Mouse (Mus musculus) liver, embryonic 11.5 days (tissue): ENCODE data around the gene Kcnn1. TPM values are rescaled to one million over a fixed set of nuclear protein-coding genes. Genes with fewer than 3 reads are reported as not detected.

Experiments used
- ATAC-seq: fragments of 200-750 bp; cut with Nextera tagmentation; replicated peaks from 2 replicates; pipeline ENCODE4 v1.8.0; 2017; ENCODE audit warnings: moderate number of reproducible peaks, mild to moderate bottlenecking, moderate TSS enrichment, moderate library complexity; ENCODE audit not compliant: low FRiP score
- DNase-seq: peaks from one replicate; pipeline ENCODE4 v3.0.0-alpha.2; 2017; ENCODE audit warnings: low spot score
- H3K27ac ChIP-seq: fragments of 300-500 bp; sonication (generic); 2 replicates; pipeline ENCODE4 v1.5.1; 2014; ENCODE audit warnings: mild to moderate bottlenecking, low read depth, low read length, control low read depth
- H3K27me3 ChIP-seq: fragments of 300-500 bp; sonication (generic); replicated peaks from 2 replicates; pipeline ENCODE4 v1.6.1; 2014; ENCODE audit warnings: low read length, mixed read lengths; ENCODE audit not compliant: control insufficient read depth, insufficient read depth
- H3K36me3 ChIP-seq: fragments of 300-500 bp; sonication (generic); 2 replicates; pipeline ENCODE4 v1.6.1; 2014; ENCODE audit warnings: mild to moderate bottlenecking, low read length, moderate library complexity, mixed read lengths; ENCODE audit not compliant: control insufficient read depth, insufficient read depth
- H3K4me1 ChIP-seq: fragments of 300-500 bp; sonication (generic); replicated peaks from 2 replicates; pipeline ENCODE4 v1.6.1; 2014; ENCODE audit warnings: low read length, mixed read lengths; ENCODE audit not compliant: control insufficient read depth, insufficient read depth
- H3K4me2 ChIP-seq: fragments of 300-500 bp; sonication (generic); 2 replicates; pipeline ENCODE4 v1.6.1; 2014; ENCODE audit warnings: mild to moderate bottlenecking, control low read depth, moderate library complexity
- H3K4me3 ChIP-seq: fragments of 300-500 bp; sonication (generic); 2 replicates; pipeline ENCODE4 v1.5.1; 2014; ENCODE audit warnings: low read depth, low read length, control low read depth
- H3K9ac ChIP-seq: fragments of 300-500 bp; sonication (generic); 2 replicates; pipeline ENCODE4 v1.6.1; 2014; ENCODE audit warnings: low read depth, low read length, control low read depth
- H3K9me3 ChIP-seq: fragments of 300-500 bp; sonication (generic); 2 replicates; pipeline ENCODE4 v1.6.1; 2016; ENCODE audit warnings: low read length, inconsistent platforms, mixed read lengths; ENCODE audit not compliant: control insufficient read depth
- WGBS: fragments of 180-500 bp; shearing (Covaris S2); extraction: QIAGEN DNeasy Blood & Tissue Kit; methylation state at CpG from one replicate; pipeline ENCODE4 v1.1.7; 2014; 5-methylcytosine and 5-hydroxymethylcytosine counted together
- polyA plus RNA-seq: library from polyadenylated mRNA; unstranded; fragments of >200 nt; fragmentation: Nextera tagmentation; extraction: Ambion mirVana; gene quantifications from 2 replicates; pipeline ENCODE4 v1.2.1, GENCODE M21; 2014

Kcnn1 gene
- polyA plus RNA-seq, 1 experiment from 2014 or later = 0.47 TPM

DNA sequence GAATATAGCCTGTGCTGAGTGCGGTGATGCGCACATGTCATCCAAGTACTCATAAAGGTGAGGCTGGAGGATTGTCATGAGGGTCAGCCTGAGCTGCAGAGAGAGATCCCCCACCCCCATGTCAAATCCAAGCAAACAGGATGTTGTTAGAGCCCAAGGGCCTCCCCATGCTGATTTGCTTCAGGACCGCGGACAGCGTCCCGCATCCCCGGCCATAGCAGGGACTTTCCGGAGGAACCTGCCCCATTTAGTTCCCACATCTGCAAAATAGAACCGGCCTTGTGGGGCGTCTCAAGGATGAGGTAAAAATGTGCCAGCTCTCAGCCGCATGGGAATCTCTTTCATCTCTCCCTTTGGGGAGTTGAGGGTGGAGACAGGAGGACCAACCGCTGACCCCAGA, 22.6 kb upstream of the Kcnn1 start:
- WGBS = 14% methylated on average over 12 of the region's 12 CpGs

DNA sequence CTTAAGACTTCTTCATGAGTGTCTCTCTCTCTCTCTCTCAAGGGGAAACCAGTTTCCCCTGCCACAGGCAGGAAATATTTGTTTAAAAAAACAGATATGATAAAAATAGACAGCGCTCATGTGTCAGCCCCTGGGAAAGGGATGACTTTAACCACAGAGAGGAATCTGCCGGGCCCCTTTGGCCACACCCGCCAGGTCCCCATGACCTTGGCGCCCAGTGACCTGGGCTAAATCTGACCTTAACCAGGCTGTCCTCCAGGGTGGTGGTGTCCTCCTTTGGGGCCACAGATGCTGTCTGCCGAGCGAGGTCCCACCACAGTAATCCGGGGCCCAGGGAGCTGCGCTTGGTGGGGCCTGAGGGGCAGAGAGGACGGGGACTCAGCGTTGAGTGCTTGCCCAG, 21.6 kb upstream of the Kcnn1 start:
- WGBS = 72% methylated on average over 10 of the region's 10 CpGs
- peaks cover 3% of the 10 kb centered on the region for H3K4me1 ChIP-seq
- no peak overlapping the region for H3K4me2 ChIP-seq
- H3K4me3 ChIP-seq = no peak overlapping the region
- H3K9ac ChIP-seq = no peak overlapping the region
- H3K9me3 ChIP-seq = no peaks in the 10 kb centered on the region
- ATAC-seq (no peak), DNase-seq (no peak)
- H3K27me3 ChIP-seq = peaks cover 14% of the 10 kb centered on the region
- no peaks in the 10 kb centered on the region for H3K36me3 ChIP-seq
- no peak overlapping the region for H3K27ac ChIP-seq

More for the DNA sequence above, 22.6 kb upstream of the Kcnn1 start:
- H3K27me3 ChIP-seq = peaks cover 21% of the 10 kb centered on the region
- no peak overlapping the region for H3K27ac ChIP-seq
- peaks cover 3% of the 10 kb centered on the region for H3K4me1 ChIP-seq
- no peak overlapping the region for H3K4me3 ChIP-seq
- H3K9ac ChIP-seq = no peak overlapping the region
- no peaks in the 10 kb centered on the region for H3K9me3 ChIP-seq
- ATAC-seq = no peak
- H3K4me2 ChIP-seq = no peak overlapping the region
- H3K36me3 ChIP-seq = no peaks in the 10 kb centered on the region
- DNase-seq = no peak

DNA sequence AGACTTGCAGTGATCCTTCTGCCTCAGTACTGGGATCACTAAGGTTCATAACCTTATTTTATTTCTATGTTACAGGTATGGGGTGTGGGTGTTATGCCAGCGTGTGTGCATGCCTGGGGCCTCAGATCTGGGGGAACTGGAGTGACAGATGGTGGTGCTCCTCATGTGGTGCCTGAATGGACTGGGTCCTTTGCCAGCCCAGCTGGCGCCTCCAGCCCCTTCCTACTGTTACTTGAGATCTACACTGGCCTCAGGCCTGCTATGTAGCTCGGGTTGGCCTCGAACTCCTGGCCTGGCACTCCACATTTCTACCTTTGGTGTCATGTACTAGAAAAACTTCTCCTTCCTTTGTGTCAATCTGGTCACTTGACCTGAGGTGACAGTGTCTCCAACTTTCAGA, 21.1 kb upstream of the Kcnn1 start:
- H3K9ac ChIP-seq = no peak overlapping the region
- WGBS = 83% methylated on average over 4 of the region's 4 CpGs
- peaks cover 3% of the 10 kb centered on the region for H3K4me1 ChIP-seq
- no peaks in the 10 kb centered on the region for H3K9me3 ChIP-seq
- no peak for DNase-seq
- ATAC-seq = no peak
- H3K4me3 ChIP-seq = no peak overlapping the region
- no peaks in the 10 kb centered on the region for H3K36me3 ChIP-seq
- no peak overlapping the region for H3K4me2 ChIP-seq
- peaks cover 14% of the 10 kb centered on the region for H3K27me3 ChIP-seq
- no peak overlapping the region for H3K27ac ChIP-seq

DNA sequence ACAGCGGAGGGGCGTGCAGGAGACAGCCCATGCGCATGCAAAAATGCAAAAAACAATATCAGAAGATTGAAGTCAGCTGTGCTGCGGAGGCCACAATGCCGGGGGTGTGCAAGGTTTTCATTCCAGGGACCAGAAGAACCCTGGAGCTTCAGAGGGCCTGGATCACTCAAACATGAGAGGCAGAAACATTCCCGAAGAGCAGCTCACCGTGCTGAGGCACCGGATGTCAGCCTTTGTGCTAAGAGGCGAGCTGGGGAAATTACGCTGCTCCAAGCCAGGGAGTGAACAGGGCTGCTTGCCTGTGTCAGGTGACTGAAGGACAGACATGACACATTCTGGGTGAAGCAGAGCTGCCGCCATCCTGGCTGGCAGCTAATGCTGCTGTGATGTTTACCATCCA, 17.5 kb upstream of the Kcnn1 start:
- H3K4me3 ChIP-seq = no peak overlapping the region
- WGBS = 25% methylated on average over 11 of the region's 11 CpGs
- H3K9ac ChIP-seq = no peak overlapping the region
- H3K36me3 ChIP-seq = no peaks in the 10 kb centered on the region
- H3K4me1 ChIP-seq = peaks cover 6% of the 10 kb centered on the region; the same call in 1 of the 2 replicates
- no peak for DNase-seq
- no peak overlapping the region for H3K27ac ChIP-seq
- no peaks in the 10 kb centered on the region for H3K27me3 ChIP-seq
- no peak for ATAC-seq
- no peaks in the 10 kb centered on the region for H3K9me3 ChIP-seq
- no peak overlapping the region for H3K4me2 ChIP-seq

DNA sequence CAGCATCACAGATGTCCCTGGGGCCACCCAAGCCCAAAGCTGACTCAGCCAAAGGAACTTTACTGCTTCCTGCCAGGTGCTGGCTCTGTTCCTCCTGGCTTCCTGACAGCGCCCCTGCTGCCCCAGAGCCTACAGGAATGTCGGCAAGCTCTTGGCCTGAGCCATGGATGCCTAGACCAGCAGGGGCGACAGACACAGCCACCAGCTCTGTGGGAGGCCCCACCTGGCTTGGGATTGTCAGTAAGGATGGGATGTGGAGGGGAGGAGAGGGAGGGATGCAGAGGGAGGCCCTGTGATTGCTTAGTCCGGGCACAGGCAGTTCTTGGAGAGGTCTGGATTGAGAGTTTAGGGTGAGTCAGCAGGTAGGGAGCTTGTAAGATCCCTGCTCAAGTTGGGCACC, 17.1 kb upstream of the Kcnn1 start:
- DNase-seq (no peak), ATAC-seq (no peak)
- Histone ChIP-seq H3K4me1 (peaks cover 6% of the 10 kb centered on the region; the same call in 1 of the 2 replicates), H3K27ac (no peak overlapping the region), H3K36me3 (no peaks in the 10 kb centered on the region), H3K4me2 (no peak overlapping the region), H3K4me3 (no peak overlapping the region), H3K9ac (no peak overlapping the region), H3K9me3 (no peaks in the 10 kb centered on the region), H3K27me3 (no peaks in the 10 kb centered on the region)
- WGBS = 17% methylated on average over 4 of the region's 4 CpGs

DNA sequence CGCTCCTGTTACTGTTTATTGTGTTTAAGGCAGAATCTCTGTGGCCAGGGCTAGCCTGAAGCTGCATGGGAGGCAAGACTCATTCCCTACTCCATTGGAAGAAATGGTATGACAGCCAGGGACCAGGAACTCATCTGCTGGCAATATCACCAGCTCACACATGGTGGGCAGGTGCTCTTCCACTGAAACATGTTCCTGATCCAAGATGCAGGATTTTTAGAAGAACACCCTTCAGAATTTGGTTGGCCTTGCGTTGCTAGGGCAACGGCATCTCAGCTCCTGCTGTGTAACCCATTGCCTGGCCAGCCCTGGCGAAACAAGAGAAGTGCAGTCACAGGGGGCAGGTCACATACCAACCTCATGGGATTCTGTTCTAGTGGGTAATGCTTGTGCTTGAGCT, 16.4 kb upstream of the Kcnn1 start:
- H3K4me3 ChIP-seq = no peak overlapping the region
- DNase-seq (no peak), ATAC-seq (no peak)
- H3K36me3 ChIP-seq = no peaks in the 10 kb centered on the region
- no peaks in the 10 kb centered on the region for H3K9me3 ChIP-seq
- peaks cover 6% of the 10 kb centered on the region; the same call in 1 of the 2 replicates for H3K4me1 ChIP-seq
- H3K9ac ChIP-seq = no peak overlapping the region
- no peaks in the 10 kb centered on the region for H3K27me3 ChIP-seq
- no peak overlapping the region for H3K27ac ChIP-seq
- H3K4me2 ChIP-seq = no peak overlapping the region
- WGBS = 62% methylated on average over 4 of the region's 4 CpGs

DNA sequence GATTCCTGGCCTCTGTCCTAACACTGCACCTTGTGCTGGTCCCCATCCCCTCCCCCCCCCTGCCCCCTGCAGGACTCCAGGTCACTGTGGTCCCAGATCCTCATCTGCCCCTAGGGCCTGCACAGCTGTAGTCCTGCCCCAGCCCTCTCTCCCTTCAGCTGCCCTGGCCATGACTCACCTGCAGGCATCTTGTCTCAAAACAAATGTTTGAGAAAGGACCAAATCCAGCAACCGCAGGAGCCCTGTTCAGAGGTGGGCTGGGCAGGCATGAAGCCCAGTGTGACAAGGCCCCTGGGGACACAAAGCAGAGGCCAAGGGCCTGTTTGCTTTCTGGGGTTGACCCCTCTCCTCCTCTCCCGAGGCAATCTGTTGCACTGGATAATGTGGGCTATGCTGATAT, 15.1 kb upstream of the Kcnn1 start:
- 46% methylated on average over 2 of the region's 2 CpGs for WGBS
- H3K9me3 ChIP-seq = no peaks in the 10 kb centered on the region
- no peak overlapping the region for H3K4me2 ChIP-seq
- H3K27ac ChIP-seq = no peak overlapping the region
- H3K36me3 ChIP-seq = no peaks in the 10 kb centered on the region
- no peak for ATAC-seq
- H3K4me1 ChIP-seq = peaks cover 6% of the 10 kb centered on the region; the same call in 1 of the 2 replicates
- H3K27me3 ChIP-seq = no peaks in the 10 kb centered on the region
- no peak overlapping the region for H3K9ac ChIP-seq
- H3K4me3 ChIP-seq = no peak overlapping the region
- no peak for DNase-seq

DNA sequence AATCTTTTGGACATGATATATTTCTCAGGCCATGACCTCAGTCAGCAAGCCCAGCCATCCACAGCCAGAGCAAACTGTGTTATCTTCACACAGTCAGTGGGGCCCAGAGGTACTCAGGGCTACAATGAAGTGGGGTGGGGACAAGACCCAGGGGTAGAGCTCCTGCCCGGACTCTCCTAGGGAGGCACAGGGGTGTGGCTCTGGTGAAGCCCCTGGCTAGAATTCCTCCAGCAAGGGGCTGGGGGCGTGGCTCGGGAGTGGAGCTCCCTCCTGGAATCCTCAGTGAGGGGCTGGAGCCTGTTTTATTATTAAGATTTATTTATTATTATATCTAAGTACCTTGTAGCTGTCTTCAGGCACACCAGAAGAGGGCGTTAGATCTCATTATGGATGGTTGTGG, 13.3 kb upstream of the Kcnn1 start:
- no peak for DNase-seq
- Histone ChIP-seq H3K4me2 (no peak overlapping the region), H3K4me3 (no peak overlapping the region), H3K9me3 (no peaks in the 10 kb centered on the region), H3K4me1 (peaks cover 8% of the 10 kb centered on the region; the same call in 1 of the 2 replicates), H3K36me3 (no peaks in the 10 kb centered on the region), H3K9ac (no peak overlapping the region), H3K27me3 (no peaks in the 10 kb centered on the region), H3K27ac (no peak overlapping the region)
- no peak for ATAC-seq
- WGBS = 51% methylated on average over 4 of the region's 4 CpGs

DNA sequence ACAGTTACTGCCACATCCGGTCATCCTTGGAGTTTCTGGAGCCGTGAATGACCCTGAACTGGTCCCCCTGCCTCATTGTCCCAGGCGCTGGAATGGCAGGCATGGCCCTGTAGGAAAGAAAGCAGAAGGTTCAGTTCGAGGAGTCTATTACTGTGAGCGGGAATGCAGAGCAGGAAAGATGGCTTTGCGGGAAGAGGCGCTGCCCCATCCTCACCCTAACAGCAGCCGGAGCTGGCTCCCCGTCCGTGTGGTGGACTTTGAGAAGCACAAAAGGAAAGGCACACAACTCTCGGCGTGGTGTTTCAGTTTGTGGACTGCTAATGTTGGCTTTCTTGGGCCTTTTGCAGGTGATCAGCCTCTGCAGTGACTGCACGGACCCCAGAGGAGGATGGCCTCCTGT, 11.4 kb upstream of the Kcnn1 start:
- WGBS = 88% methylated on average over 13 of the region's 13 CpGs
- Histone ChIP-seq H3K4me1 (peaks cover 8% of the 10 kb centered on the region), H3K4me3 (no peak overlapping the region), H3K27ac (no peak overlapping the region), H3K9me3 (no peaks in the 10 kb centered on the region), H3K9ac (no peak overlapping the region; the same call in 1 of the 2 replicates), H3K4me2 (no peak overlapping the region), H3K27me3 (no peaks in the 10 kb centered on the region), H3K36me3 (no peaks in the 10 kb centered on the region)
- DNase-seq (no peak), ATAC-seq (no peak)
